Mouse (Mus musculus): Measurements from ENCODE around the gene S100a7a.

Gene S100a7a

DNA sequence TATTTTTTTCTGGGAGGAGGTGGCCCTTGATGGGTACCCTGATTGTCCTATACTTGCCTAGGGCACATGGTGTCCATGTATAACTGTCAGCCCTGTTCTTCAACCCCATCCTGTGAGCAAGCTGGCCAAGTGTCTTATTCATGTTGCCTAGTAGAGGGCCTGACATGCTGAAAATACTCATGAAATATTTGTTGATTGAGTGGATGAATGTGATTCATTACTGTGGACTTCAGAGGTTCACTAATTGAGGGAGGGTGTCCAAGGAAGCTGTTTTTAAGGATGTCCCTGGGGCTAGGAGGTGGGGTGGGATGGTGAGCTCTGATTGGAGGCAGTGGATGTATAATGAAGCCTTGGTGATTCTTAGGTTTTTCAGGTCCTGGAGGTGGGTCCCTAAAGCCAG, at the start of gene S100a7a:
S100a7a (plus strand) TSS at position 301 of the 400 bp plus-strand sequence.
- no peak for DNase-seq (ENCODE audit: low spot score in 2 of 2)

DNA sequence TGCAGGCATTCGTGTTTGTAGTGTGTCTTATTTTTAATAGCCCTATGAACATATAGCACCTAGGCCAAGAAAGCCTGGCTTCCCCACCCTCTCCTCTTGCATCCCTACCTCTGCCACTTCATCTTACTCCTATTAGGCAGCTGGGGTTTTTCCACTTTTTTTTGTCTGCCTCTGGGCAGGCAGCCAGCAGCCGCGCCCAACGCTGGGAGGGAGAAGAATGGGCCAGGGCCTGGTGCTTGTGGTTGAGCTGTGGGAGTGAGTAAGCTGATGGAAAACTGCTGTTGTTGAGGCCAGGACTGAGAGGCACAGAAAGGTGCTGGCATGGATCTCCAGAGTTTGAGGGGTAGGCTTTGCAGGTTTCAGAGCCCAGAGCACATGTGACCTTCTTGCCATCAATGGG, 49.4 kb upstream of the S100a7a start:
- peak; percentile 83 to 89 for DNase-seq (ENCODE audit: low spot score in 2 of 2)

DNA sequence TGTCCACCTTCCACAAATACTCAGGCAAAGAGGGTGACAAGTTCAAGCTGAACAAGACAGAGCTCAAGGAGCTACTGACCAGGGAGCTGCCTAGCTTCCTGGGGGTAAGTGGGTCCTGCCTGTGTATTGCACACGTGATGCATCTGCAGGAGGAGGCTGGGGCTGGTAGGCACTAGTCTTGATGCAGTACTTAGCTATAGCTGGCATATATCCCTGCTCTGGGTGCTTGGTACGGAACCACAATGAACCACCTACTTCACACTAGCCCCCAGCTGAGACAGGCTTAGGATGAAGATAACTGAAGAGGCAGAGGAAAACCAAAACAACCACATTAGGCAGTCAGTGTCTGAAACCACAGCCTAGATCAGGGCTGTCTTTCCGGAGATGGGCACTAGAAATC, 48.8 kb upstream of the S100a7a start:
- DNase-seq (ENCODE audit: low spot score in 2 of 2), result no peak

DNA sequence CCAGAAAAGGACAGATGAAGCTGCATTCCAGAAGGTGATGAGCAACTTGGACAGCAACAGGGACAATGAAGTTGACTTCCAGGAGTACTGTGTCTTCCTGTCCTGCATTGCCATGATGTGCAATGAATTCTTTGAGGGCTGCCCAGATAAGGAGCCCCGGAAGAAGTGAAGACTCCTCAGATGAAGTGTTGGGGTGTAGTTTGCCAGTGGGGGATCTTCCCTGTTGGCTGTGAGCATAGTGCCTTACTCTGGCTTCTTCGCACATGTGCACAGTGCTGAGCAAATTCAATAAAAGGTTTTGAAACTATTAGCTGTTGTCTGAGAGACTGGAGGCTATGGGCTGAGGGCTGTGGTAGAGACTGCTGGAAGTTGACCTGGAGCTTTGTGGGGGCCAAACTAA, 48.1 kb upstream of the S100a7a start:
- no peak for DNase-seq (ENCODE audit: low spot score in 2 of 2)

DNA sequence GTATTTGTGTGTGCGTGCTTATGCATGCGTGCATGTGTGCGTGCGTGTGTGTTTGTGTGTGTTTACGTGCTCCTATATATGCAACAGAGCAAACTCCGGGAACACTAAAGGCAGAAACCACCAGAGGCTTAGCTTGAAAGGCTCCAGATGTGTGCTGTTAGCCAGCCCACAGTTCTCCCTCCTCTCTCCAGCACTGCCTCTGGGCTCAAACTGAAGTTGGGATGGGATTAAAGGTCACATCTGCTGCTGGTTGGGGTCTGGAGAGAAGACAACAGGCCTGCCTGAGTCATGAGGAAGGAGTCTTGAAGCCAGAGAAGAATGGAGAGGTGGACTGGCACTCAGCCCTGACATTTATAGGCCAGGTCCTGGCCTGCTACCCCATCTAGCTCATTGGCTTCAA, 47.6 kb upstream of the S100a7a start:
- peak; percentile 63 to 72 for DNase-seq (ENCODE audit: low spot score in 2 of 2)

DNA sequence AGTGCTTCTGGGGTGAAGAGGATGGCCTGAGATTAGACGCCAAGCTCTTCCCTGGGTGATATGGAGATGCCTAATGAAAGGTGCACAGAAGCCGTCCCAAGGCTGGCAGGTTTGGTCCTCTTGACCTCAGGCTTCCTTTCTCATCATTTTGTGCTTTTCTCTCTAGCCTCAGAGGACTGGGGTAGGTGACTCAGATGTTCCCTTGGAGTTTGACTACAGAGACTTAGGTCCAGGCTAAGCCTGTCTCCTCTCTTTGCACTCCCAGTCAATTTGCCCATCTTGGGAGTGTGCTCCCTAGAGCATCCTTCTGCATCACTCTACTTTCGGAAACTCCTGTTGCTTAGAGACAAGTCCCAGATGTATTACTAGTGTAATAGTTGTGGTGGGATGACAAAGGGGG, 46.5 kb upstream of the S100a7a start:
- DNase-seq (ENCODE audit: low spot score in 2 of 2), result no peak

DNA sequence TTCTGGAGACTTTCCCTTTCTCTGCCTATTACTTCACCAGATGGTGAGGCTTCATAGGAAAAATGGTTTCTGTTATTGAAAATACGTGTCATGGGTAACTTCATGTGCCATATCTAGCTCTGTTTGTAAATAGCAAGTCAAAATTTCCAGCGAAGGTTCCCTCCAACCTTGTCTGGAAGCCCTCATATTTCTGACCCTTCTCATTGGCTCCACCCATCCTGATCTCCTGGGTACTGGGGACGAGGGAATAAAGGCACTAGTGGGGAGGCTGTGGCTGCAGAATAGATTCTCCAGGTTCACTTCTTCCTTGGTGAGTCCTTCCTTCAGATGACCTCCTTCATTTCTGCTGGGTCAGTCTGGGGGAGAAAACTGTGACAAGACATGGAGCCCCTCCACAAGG, 45.6 kb upstream of the S100a7a start, which contains the start of gene S100a5:
S100a5 (plus strand) TSS at position 301 of the 400 bp plus-strand sequence.
- DNase-seq (ENCODE audit: low spot score in 2 of 2), result no peak

DNA sequence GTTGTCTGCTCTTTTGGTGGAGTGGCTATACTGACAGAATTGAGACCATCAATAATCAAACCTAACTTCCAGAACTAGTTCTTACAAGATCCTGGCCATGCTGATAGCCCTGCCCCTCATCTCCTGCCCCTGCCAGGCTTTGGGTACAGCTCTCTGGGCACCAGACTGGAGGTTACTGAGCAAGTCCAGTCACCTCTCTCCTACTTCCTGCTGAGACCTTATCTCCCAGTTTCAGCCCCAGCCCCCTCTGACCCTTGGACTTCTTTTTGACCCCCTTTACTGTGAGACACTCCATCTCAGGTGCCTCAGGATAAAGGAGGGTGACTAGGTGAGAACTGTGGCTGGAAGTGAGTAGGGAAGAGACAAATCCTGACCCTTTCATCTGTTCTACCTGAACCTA, 44.7 kb upstream of the S100a7a start:
- DNase-seq (ENCODE audit: low spot score in 2 of 2), result no peak

DNA sequence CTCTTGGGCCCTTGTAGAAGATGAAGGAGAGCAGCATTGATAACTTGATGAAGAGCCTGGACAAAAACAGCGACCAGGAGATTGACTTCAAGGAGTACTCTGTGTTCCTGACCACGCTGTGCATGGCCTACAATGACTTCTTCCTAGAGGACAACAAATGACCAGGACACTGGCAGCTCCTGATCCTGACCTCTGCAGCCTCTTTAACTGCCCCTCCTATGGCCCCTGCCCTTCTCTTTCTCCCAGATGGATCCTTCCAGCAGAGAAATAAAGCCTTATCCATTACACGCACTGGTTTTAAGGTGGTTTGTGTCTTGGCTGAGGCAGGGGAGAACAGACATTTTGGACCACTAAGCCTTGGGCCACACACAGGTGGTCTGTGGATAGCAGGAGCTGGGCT, 42.3 kb upstream of the S100a7a start:
- DNase-seq (ENCODE audit: low spot score in 2 of 2), result no peak

DNA sequence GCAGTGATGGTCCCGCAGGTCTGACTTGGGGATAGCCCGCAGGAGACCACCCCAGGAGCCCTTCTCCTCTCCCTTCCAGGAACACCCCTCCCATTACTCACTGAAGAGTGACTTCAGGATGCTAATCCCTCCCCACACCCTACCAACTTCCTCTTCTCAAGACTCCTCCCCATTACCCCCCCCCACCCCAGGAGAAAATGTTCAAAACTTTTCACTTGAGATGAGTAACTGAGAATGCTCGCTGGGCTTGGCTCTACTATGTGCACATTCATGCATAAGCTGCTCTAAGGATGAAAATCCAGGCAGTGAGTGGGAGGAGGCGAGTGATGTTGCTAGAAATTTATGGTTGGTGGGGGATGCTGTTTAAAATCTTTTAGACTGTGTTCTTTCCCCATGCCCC, 41.8 kb upstream of the S100a7a start:
- no peak for DNase-seq (ENCODE audit: low spot score in 2 of 2)

DNA sequence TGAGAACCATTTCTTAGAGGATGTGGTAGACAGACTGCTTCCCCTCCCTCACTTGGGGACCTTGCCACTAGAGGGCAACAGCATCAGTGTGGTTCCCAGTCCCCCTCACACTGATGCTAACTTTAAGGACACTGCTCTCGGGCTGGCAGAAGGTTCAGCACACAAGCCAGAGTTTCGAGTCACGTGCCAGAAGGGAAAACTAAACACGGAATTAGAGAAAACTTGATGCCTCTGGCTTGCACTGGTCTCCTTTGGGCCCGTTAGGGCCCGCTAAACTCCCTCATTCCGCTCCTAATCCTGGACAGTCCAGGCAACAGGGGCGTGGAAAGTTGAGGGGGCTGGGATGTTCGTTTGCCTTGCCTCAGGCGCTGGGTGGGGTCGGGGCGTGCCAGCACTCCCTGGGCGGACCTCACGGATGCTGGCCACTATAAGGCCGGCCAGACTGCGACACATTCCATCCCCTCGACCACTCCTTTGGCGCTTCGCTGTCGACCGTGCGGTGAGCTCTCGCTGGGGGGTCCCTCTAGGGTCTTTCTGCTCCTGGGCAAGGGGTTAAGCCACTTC, 41.0 kb upstream of the S100a7a start, which contains the start of gene S100a6:
S100a6 (plus strand) TSS at position 155 of the 564 bp plus-strand sequence.
- DNase-seq (ENCODE audit: low spot score in 2 of 2), result peak; percentile 75 to 80

DNA sequence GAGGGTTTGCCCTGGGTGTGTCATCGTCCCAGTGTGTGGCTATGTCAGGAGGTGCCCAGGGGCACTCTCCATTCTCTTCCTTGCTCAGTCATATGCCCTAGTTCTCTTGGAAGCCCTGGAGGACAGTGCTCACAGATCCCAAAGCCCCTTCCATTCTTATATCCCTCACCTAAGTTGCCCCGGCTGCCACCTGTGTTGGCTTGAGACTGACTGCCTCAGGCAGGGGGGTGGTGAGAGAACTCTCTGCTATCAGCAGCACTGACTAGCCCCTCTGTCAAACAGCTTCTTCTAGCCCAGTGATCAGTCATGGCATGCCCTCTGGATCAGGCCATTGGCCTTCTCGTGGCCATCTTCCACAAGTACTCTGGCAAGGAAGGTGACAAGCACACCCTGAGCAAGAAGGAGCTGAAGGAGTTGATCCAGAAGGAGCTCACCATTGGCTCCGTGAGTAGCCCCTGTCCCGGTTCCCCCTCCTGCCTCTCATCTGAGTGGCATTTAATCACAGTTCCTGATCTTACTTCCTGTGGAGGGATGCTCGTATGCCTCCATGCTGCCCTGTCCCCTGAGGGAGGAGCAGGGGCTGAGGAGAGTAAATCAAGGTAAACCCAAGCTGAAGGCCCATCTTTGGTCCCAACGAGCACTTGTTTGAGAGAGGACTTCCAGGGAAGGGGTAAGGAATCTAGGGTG, 40.2 kb upstream of the S100a7a start:
- DNase-seq (ENCODE audit: low spot score in 2 of 2), result no peak

DNA sequence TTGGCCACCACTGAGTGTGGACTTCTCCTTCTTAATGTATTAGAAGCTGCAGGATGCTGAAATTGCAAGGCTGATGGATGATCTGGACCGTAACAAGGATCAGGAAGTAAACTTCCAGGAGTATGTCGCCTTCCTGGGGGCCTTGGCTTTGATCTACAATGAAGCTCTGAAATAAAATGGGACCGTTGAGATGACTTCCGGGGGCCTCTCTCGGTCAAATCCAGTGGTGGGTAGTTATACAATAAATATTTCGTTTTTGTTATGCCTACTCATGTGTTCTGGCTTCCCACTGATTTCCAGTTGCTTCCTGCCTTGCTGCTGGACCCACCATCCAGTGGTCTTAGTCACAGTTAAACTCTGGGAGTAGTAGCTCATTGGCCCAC, 39.7 kb upstream of the S100a7a start:
- DNase-seq (ENCODE audit: low spot score in 2 of 2), result no peak

DNA sequence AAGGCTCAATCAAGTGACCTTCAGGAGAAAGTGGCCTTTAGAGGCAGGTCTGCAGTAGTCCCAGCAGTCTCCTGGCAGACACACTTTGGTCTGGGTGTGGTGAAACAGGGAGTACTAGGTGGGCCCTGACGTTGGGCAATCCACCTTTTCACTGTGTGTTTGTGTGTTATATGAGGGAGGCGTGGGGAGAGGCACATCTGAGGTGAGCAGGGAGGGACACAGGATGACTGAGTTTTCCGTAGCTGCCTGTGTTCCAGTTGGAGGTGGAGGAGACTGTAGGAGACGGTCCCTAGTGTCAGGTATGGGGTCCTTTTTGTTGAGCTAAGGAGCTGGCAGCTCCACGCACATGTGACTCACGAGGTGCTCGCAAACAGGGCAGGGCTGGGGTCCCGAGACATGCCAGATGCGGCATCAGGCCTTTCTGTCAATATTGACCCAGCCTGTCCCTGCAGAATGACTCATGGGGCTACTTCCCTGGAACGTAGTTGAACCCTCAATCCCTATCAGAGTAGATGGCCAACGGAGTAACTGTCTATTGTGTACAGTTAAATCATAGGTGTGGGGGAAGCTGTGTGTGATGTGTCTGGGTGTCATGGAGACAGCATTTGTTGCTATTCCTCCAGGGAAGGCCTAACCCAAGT, 39.1 kb upstream of the S100a7a start:
- DNase-seq (ENCODE audit: low spot score in 2 of 2), result no peak

DNA sequence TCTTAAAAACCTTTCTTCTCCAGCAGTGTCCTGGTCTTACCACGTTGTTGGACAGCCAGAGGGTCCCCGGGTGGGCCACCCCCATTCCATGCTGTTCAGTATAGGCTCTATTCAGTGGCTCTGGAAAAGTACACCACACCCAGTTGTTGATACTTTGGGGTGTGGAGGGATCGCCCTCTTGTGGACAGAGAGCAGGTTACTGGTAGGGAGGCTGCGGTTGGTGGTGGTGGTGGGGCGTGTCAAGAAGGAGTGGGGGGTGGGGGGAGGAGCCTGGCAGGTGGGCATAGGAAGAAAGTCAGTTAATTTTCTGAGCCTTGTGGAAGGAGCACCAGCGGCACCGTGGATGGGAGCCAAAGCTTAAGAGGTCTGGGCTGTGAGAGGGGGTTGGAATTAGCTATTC, 38.4 kb upstream of the S100a7a start:
- DNase-seq (ENCODE audit: low spot score in 2 of 2), result peak; percentile 81 to 83

DNA sequence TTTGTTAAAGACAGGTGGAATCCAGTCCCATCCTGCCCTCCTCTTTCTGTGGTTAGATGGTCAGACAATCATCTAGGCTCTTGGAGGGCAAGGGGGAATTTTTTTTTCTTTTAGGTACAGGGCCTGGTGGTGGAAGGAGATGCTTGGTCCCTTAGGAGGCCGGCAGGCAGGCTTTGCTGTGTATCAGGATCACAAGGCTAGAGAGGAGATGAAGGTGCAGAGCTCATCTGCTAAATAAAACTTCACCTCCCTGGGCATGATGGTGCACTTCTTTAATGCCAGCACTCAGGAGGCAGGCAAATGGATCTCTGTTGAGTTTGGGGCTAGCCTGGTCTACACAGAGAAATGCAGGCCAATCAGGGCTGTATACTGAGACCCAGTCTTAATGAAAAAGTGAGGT, 37.9 kb upstream of the S100a7a start:
- DNase-seq (ENCODE audit: low spot score in 2 of 2), result no peak

DNA sequence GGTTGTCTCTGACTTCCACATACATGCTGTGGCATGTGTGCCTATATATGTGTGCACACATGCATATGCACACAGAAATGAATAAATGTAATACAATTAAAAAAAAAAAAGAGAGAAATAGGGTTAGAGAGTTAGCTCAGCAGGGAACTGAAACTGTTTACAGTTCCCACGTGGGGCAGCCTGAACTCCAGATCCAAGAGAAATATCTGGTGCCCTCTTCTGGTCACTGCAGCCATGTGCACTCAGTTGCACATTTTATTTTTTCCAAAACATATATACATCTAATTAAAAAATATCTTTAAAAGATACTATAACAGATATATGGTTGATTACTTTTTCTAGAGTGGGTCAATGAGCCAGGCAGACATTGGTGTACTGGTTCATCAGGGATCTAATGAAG, 36.2 kb upstream of the S100a7a start:
- no peak for DNase-seq (ENCODE audit: low spot score in 2 of 2)

DNA sequence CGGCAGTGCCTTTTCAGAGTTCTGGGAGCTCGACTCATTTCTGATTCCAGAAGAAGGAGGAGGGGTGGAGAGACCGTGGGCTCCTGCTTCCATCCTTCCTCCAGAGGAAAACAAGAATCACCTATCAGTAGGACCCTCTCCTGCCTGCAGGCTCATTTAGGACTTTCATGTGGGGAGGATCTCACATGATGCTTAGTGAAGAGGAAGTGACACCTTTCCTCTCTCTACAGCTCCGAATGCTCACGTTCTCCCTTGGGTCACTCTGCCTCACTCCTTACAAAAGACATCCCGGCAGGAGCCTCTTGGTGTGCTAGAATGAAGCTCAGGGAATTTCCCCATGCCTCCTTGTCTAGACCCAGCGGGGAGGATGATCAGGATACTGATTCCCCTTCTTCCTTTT, 32.3 kb upstream of the S100a7a start:
- DNase-seq (ENCODE audit: low spot score in 2 of 2), result no peak

DNA sequence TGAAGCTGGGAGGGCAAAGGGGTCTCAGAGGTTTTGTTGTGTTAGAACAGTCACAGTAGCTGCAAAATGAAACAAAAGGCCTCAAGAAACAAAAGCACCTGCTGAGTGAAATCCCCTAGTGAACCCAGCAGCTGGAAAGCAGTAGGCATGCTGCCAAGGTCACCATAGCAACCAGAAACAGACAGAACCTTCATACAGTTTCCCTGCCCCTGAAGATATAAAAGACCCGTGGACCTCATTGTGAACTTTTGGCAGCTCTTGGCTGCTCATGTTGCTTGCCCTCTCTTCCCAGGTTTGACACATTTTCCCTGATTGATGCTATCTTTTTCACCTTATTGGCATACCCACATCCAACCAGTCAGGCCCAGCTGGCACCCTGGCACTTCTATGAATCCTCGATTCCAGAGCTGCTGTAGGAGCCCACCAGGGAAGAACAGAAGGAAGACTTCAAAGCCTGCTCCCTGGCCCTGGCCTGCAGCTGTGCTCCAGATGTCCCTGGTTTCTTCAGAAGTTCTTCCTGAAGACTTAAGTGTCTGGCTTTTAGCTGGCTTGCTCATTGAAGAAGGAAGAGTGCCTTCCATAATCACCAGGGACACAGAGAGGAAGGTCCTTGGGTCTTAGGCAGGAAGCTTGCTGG, 30.3 kb upstream of the S100a7a start:
- no peak for DNase-seq (ENCODE audit: low spot score in 2 of 2)

DNA sequence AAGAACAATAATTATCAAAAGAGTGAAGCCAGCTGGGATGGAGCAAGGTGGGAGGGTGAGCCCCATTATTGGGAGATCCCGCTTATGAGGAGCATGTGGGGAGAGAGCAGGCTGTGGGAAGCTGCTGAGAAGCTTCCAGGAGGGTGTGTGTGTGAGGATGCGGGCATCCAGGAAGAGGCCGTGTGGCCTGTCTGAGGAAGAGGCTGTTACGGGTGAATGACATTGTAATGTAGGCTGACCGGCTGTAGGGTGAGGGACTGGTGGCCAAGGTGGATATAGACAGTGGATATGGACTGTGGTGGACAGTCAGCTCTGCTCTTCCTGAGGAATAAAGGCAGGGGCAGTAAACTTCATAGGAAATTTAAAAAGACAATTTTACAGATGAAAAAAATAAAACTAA, 28.3 kb upstream of the S100a7a start:
- DNase-seq (ENCODE audit: low spot score in 2 of 2), result no peak

DNA sequence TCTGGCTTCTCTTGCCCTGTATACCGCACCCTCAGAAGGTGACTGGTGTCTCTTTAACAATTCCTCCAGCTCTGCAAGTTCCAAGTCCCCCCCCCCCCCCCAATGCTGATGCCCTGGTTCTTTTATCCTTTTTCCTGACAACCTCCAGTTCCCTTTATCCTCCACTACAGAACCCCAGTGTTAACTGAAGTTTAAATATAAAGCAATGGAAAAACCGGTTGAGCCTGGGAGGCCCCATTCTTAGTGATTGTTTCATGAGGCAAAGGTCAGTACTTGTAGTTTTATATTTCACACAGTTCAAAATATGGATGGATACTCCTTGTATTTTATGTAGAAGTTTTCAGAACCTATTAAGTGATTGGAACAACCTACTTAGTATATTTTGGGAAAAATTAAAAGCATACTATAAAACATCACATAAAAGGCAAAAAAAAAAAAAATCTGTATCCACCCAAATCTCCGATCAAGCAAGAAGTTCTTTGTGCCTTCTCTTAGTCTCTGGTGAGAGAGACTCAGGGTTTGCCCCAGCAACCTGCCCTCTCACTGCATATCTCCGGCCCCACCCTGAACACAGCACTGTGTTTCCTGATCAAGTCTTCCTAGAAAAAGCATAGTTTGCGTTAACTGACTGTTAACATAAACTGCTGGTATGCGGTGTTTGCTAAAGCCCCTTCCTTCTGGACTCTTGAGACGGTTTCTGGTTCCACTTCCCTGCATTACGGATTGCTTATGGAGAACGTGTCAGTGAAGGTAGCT, 27.4 kb upstream of the S100a7a start:
- no peak for DNase-seq (ENCODE audit: low spot score in 2 of 2)

DNA sequence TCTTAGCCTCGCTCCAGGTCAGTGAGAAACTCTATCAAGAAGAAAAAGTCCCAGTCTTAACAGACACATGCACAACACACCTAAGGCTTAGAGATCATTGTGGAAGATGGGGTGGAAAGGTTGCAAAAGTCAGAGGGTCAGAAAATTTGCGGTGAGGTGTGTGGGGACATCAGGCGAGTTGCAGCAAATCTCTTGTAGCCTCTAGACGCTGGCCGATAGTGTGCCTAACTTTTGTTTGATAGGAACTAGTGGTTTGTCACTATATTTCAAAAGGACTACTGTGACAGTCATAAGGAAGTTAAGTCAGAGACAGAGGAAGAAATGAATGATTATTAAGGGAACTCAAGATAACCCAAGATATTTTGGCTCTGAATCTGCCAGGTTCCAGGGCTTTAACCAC, 26.5 kb upstream of the S100a7a start:
- no peak for DNase-seq (ENCODE audit: low spot score in 2 of 2)
